Mouse (Mus musculus) skeletal muscle tissue, adult 2 months (tissue): Measurements from ENCODE around the gene Slc9a3r2.

Experiments used
- DNase-seq: peaks from one replicate; pipeline ENCODE4 v3.0.0-alpha.2; 2012; ENCODE audit warnings: low read depth, low spot score

Gene Slc9a3r2

DNA sequence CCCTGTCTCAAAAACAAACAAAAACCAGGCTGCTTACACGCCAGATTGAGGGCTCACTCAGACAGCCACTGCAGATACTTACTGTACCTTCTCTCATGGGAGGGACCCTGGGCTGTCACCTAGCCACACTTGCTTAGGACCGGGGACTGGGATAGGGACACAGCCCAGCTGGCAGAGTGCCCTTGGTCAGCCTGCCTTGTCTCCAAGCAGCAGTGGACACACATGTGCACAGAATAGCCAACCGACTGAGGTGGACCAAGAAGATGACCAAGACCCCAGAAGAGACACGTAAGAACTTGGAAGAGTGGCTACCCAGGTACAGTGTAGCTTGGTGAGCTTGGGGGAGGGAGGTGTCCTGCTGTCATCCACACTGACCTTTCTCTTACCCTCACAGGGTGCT is 11.9 kb downstream of the Slc9a3r2 start:
- DNase-seq: no peak

DNA sequence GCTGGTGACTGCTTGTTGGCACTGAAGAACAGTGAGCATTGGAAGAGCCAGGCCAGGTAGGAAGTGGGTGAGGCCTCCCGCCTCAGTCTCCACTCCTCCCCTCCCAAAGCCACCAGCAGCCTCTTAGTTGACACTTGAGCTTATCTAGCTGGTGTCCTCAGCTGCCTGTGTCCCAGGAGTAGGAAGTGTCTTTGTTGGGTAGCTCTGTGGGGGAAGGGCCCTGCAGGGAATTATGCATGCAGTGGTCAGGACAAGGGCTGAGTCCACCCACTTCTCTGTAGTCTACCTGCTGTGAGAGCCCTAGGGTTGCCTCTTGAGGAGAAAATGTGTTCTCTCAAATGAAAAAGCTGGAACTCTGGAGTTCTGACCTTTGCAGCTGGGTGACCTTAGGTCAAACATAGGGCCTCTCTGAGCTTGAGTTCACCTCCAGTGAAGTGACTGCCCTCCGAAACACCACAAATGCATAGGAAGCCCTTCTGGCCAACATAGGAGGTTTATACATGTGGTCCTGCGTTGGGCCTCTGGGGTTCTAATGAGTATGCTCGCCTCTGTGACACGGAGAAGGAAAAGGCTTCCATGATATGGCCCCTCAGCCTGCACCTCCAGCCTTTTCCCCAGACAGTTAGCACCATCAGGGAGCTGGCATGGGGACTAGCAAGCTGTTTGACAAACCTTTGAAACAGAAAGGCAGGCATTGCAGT is 13.2 kb downstream of the Slc9a3r2 start:
- no peak for DNase-seq

DNA sequence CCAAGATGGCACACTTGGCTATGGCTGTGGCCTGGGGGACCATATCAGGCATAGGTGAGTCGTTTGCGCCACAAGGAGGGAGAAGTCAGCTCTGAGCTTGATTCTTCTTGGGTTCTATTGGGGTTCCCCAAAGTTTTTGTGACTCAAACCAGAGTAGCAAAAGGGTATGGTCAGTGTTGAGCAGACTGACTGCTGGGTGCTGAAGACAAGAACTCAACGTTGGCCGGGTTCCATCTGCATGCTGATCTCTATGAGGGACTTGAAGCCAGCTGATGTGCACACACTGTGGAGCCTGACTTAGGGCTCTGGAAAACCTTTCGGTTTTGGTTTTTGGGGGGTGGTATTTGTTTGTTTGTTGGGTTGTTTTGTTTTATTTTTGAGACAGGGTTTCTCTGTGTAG is 14.4 kb downstream of the Slc9a3r2 start:
- DNase-seq: no peak

DNA sequence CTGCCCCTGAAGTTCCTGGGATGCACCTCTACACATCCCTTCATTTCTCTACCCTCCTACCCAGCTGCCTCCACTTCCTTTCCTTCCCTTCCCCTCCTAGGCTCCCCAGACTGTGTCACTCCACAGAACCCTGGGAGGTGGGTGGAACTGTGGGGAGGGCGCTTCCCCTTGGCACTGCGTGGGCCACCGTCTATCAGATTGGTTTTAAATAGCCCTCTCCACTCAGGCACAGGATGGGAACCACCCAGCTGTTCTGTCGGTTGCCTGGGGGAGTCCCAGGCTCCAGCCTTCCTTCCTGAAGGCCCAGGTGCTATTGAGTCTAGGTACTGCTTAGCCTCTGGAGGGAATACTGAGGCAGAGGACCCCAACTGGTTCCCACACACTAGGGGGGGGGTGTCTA is 15.1 kb downstream of the Slc9a3r2 start:
- no peak for DNase-seq

DNA sequence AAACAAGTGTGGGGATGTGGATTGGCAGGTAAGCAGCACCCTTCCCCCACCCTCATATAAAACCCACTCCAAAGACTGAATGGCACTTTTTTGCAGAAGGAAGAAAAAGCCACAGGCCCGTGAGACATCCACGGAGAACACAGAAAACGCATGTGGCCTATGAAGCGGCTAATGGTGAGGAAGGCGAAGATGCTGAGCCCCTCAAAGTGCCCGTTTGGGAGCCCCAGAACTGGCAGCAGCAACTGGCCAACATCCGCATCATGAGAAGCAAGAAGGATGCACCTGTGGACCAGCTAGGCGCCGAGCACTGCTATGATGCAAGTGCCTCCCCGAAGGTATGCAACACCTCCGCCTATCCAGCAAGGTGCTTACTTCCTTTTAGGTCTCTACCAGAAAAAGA is 16.3 kb downstream of the Slc9a3r2 start:
- DNase-seq: no peak

DNA sequence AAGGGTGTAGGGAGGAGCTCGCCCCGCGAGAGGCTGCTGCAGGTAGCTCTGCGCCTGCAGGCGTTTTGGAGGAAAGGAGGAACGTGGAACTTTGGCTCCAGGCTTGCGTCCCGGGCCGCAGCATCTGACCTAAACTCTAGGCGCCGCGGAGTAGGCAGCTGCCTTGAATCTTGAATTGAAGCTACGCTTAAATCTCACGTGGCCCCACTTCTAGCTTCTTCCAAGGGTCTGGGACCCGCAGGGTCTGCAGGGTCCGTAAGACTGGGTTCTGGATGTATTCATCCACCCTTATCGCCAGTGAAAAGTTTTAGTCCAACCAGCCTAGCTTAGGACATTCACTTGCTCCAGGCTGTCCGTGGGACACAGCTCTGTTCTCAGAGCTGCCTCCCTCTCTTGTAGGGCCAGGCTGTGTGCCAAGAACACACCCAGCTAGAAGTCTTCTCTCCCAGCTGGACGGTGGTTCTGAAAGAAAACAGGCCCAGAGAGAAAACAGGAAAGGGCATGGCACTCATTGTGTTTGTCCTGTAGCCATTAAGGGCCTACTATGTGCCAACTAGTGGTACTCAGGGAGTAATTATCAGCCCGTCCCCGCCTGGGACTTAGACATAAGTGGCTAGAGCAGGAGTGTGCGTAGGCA is 17.2 kb downstream of the Slc9a3r2 start:
- peak; percentile 71 for DNase-seq

DNA sequence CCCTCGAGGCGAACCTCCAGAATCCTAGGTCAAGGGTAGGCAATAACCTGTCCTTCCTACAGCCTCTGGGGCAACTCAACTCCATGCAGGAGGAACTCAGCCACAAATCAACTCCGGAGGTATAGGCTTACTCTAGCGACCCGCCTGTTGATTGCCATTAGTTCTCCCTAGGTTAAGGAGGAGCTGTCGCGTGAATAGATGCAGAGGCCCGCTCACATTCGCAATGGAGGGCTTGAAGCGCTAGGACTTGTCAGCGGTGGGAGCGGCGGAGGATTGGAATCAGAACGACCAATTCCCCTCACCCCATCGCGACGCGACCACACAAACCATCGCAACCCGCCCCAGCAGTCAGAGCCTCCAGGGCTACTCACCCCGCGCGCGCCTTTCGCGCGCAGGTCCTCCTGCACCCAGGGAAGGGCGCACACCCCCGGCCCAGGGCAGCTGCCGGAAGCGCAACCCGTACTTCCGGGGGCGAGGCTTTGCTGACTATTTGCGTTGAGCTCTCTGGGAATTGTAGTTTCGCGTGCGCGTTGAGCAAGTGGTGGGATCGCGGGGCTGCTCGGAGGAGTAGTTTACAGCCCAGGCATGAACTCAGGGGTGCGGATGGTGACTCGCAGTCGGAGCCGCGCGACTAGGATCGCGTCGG is 17.8 kb downstream of the Slc9a3r2 start, which contains the start of the genes Tsc2 and Nthl1:
Gene Tsc2 (minus strand): TSS at position 464 of the 646 bp plus-strand sequence.
Gene Nthl1 (plus strand): TSS at position 514 of the 646 bp plus-strand sequence.
- peak; percentile 61 for DNase-seq

DNA sequence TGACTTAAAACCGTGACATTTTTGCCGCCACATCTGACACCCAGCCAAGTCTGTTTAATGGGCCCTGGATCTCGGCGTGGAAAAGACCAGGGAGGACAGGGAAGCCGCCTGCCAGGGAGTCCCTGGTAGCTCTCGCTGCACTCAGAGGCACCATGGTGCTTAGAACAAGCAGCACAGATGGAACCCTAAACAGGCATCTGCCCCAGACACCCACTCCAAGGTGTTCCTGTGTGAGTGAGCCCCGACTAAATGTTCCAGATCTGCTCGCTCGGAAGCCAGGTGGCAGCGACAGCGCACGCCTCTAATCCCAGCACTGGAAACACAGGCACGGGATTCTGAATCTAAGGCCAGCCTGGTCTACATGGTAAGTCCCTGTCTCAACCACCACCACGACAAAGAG is 20.1 kb downstream of the Slc9a3r2 start:
- no peak for DNase-seq

DNA sequence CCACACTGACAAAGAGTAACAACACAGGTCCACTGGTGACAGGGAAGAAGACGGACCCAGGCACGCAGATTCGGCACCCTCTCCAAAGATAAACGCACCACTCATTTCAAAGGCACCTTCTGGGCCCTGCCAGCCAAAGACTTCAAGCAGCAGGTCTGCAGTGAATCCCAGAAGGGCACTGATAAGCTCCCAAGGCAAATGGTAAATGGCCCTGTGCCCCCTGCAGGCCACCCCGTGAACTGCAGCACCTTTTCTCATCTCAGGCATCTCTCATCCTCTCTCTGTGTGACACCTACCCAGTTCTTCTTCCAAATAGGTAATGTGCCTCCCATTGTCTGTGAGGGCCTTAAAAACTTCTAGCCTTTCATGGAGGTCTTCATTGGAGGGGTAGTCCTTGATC is 21.5 kb downstream of the Slc9a3r2 start:
- DNase-seq: no peak

DNA sequence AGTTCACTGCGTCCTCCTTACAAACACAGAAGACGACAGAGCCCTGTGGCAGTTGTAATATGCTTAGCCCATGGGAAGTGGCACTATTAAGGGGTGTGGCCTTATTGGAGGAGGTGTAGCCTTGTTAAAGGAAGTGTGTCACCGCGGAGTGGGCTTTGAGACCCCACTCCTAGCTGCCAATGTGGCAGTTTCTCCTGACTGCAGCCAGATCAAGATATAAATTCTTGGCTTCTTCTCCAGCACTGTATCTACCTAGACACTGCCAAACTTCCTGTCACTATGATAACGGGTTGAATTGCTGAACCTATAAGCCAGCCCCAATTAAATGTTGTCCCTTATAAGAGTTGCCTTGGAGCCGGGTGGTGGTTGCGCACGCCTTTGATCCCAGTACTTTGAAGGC is 24.7 kb downstream of the Slc9a3r2 start:
- no peak for DNase-seq

DNA sequence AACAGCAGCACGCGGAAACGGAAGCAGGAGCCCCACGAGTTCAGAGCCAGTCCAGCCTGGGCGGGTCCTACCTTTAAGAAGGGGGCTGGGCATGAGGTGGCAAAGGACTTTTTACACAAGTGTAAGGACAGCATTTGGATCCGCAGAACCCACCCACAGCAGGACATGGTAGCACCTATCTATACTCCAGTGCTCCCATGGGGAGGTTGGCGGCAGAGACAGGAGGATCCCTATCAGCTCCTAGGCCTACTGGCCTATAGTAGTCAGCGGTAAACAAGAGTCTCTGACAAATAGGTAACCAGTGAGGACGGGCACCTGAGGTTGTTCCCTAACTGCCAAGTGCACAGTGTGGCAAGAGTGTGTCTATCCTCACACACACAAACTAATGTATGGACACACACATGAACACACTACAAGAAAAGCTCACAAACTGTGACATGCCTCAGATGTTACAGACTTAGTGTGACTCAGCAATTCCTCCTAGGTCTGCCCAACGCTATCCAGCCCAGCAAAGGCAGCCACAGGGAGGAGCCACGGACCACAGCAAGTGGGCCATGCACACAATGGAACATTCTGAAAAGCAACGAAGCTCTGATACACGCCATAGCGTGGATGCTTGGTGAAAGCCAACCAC is 32.4 kb downstream of the Slc9a3r2 start:
- DNase-seq: no peak

DNA sequence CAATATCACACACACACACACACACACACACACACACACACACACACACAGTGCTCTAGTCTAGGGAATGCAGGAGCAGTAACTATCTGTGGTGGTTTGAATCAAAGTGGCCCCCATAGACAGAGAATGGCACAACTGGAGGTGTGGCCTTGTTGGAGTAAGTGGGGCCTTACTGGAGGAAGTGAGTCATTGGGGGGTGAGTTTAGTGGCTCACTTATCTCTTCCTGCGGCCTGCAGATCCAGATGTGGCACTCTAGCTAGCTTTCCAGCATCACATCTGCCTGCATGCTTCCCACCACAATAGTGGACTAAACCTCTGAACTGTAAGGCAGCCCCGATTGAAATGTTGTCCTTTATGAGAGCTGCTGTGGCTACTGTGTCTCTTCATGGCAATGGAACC is 39.4 kb downstream of the Slc9a3r2 start:
- no peak for DNase-seq

DNA sequence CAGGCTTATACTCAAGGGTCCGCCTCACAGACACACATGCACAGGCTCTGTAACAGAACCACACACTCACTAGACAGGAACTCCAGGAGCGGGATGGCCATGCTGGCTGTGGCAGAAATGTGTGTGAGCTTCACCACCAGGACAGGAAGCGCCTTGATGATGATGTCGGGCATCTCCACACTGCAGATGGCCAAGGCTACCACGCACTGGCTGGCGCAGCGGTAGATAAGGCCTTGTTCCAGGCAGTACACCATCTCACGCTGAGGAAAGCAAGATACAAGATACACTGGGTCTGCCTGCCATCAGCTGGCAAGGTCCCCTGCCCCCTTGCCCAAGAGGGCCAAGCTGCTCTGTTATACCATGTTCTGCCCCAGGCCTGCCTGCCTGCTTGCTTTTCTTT is 41.3 kb downstream of the Slc9a3r2 start:
- no peak for DNase-seq

DNA sequence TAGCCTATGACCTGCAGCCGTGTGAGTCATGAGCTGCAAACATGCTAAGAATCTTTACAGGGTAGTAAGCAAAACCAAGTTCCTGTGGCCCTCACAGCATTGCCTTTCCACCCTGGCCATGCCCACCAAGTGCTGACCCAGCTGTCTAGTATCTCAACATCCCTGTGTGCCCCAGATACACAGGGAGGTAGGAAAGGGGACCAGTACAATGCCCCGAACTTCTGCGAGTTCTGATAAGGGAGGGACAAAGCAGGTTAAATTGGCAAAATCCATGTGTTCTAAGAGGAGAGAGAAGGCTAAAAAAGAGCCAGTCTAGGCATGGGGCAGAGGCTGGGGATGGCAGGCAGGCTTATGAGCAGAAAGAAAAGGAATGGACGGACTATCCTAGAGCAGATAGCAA is 41.8 kb downstream of the Slc9a3r2 start:
- DNase-seq: no peak

DNA sequence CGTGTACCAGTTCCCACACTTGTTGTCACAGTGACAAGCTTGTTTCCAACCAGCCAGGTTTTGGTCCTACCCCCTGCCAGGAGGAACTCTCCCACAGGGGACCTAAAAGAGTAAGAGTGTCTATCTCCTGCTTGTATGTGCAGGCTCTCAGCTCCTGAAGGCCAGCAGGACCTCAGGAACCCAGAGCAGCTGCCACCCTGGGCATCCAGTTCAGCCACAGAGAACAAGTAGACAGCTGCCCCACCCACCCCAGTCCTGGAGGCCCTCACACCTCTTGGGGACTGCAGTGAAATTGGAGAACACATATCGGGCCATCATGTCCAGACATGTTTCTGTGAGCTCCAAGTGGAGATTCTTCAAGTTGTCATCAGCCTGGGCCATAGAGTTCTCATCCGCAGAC is 45.6 kb downstream of the Slc9a3r2 start:
- no peak for DNase-seq

DNA sequence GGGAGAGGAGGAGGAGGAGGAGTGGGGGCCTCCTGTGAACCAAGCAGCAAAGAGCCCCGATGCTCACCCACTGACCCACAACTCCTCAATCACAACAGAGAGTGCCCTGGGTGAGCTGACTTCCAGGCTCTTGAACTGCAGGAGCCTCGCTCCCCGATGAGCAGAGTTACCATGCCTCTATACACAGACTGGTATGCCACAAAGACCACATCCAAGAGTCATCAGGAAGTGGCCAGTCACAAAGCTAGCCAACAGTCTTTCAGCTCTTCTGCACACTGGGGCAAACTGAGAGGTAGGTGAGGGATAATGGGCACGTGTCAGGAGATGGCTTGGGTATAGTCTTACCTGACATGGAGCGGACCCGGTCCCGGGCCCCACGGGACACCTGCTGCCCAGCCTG is 46.2 kb downstream of the Slc9a3r2 start:
- no peak for DNase-seq

DNA sequence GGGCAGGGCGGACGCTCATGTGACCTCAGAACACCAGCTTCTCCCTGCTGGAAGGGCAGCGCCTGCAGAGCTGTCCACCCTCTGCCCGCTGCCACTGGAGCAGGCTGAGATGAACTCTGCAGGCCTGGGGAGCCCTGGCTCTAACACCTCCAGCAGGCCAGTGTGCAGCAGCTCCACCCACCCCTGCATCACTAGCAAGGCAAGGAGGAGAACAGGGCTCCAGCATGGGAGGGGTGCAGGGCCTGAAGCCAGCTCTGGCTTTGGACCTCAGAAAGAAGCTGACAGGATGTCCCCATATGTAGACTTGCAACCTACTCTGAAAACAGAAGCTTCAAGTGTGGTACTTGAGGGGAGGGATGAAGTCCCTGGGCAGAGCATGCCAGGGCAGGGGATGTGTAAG is 49.6 kb downstream of the Slc9a3r2 start:
- no peak for DNase-seq

DNA sequence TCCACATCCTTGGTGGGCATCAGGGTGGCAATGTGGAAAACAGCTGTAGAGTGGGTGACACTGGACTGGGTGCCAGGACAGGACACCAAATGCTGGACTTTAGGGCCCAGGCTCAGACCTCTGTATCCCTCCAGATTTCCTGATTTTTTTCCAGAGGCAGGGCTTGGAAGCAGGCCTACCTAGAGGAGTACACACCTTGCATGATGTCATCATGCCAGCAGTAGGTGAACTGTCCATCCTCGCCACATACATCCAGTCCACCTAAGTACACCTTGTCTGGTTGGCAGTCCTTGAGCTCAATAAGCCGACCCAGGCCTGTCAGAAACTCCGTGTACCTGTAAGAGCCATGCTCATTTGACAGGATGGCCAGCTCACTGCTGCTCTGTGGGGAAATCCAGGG is 52.1 kb downstream of the Slc9a3r2 start:
- DNase-seq: no peak

DNA sequence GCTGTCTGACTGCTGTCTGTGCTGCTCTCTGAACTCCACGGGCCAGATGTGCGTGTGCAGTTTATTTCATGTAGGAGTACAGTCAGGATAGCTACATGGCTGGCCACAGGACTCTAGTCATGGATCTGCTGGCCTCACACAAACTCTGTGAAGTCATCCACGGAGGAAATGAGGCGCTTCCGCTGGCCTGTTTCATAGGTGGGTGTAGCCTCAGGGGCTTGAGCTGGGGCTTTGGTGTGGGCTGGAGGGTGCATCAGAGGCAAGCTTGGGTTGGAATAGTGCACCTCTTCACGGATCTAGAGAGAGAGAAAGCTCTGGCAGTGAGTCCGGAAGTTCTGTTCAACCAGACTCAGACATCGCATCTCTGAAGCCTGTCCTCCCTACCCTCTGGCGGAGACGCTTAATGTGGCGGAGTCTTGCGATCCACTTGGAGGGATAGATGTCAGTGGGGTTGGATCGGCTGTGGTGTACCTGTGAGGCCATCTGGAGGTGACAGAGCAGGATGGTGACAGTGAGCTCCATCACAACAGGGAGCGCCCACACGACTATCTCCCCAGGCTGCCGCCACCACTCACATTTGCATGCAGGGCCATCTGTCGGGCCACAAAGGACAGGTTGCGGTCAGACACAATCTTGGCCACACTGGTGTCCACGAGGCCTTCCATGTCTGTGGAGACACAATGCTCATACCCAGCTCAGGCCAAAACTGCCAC is 53.5 kb downstream of the Slc9a3r2 start:
- DNase-seq: no peak

DNA sequence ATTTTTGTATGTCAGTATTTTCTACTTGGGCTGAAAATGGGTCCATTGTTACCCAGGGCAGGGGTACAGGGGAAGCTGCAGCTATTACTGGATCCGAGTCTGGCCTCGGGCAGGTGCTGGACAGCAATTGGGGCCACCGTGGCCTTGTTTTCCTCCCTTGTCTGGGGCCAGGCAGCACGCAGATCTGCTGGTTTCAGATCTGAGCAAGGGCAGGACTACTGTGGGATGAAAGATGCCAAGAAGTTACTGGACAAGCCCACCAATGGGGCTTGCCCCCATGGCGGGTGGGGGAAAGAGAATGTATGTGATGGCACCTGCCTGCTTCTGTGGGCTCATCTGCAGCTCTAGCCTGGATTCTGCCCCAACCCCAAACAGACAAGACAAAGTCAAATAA is 54.1 kb downstream of the Slc9a3r2 start:
- no peak for DNase-seq

DNA sequence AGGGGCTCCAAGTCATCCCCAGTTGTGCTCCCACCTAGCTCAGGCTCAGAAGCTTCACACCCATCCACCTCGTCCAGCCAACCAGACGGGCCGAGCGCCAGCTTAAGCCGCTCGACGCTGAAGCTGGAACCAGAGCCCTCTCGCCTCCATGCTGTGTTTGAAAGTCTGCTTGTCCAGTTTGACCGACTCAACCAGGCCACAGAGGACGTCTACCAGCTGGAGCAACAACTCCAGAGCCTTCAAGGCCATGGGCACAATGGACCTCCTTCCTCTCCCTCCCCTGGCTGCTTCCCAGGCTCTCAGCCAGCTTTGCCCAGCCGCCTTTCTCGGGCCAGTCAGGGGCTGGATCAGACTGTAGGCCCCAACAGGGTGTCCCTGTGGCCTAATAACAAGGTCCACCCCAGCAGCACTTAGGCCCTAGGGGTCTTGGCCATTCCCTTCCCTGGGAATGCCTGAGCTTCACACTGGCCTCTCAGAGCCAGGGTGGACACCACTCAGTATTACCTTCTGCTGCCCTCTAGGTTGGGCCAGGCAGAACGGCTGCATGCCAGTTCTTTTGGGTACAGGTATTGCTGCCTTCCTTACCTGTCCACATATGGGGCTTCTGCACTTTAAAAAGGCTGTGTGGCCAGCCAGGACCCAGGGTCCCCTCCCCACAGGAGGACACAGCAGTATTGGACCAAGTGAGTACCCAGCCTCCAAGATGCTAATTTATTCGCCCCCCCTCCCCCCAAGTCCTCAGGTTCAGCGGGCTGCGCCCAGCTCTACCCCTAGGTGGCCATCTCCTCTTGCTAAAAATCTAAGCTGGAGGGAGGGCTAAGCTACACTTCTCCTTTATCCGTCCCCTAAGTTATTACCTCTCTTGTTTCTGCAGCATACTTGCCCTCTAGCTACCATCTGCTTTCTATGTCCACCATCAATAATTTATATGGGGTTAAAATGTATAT is 54.7 kb downstream of the Slc9a3r2 start:
- DNase-seq: no peak
